Mouse (Mus musculus): ENCODE measurements around the gene Btnl10. TPM values are rescaled to one million over a fixed set of nuclear protein-coding genes. Genes with fewer than 3 reads are reported as not detected.

Btnl10 gene
- polyA plus RNA-seq (2012; rRNA removed) (0.04 and 0.05 TPM in 2 replicates), polyA plus RNA-seq (2014; fragmentation: Nextera tagmentation; extraction: Ambion mirVana) (not detected in 2 replicates)

DNA sequence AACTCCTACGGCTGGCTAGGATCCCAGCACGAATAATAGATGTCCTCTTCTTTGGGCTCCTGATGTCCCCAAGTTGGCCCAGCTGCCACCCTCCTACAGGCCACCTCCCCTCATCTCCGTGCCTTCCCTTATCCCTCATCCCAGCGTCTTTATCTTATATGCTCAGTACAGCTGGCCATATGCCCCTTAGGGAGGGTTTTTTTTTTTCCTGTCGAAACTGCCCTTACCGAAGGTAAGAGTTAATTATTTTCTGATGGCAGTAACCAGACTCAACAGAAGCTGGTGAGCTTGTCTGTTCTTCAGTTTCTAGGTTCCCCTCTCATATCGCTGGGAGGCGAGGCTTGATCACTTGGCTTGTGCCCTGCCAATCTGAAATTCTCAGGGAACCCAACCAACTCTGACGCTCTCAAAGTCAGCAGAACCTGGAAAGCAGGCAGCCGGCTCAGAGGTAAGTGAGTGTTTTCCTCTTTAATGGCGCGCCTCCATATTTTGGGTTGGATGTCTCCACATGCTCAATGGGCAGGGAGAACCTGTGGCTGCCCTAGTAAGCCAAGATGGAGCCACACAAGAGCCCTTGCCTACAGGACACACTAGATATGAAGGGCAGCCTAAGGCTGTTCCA, at the start of gene Btnl10:
Gene Btnl10, plus strand, starts transcription at position 164 of the 622 bp plus-strand sequence.
- H3K9me3 ChIP-seq (ENCODE audit: control insufficient read depth, low read length) = no peaks in the 10 kb centered on the region
- ATAC-seq (ENCODE audit: low FRiP score, low read depth) (no peak), DNase-seq (ENCODE audit: low spot score) (no peak)
- H3K4me3 ChIP-seq (replicated peaks; ENCODE audit: low read length) = no peak within 1 kb of the TSS
- no peak within 1 kb of the TSS for H3K9ac ChIP-seq (ENCODE audit: low read depth, low read length, severe bottlenecking)
- H3K4me1 ChIP-seq (ENCODE audit: control insufficient read depth, insufficient read depth, low read length) = no peaks in the 10 kb centered on the region
- WGBS = 71% methylated on average over 12 of the region's 12 CpGs
- no peak for TF ChIP-seq POLR2A (IDR thresholded peaks at IDR 0.05; ENCODE audit: borderline replicate concordance, extremely low read depth, insufficient read depth, insufficient read length)
- H3K36me3 ChIP-seq (ENCODE audit: control insufficient read depth, insufficient read depth, low read length) = no peaks in the 10 kb centered on the region
- no peak within 1 kb of the TSS for H3K27ac ChIP-seq (replicated peaks; ENCODE audit: low read depth, low read length)
- H3K27me3 ChIP-seq (ENCODE audit: control insufficient read depth, insufficient read depth, low read length) = no peaks in the 10 kb centered on the region
- no peak within 1 kb of the TSS for H3K4me2 ChIP-seq (replicated peaks; ENCODE audit: low read depth, low read length, severe bottlenecking)

DNA sequence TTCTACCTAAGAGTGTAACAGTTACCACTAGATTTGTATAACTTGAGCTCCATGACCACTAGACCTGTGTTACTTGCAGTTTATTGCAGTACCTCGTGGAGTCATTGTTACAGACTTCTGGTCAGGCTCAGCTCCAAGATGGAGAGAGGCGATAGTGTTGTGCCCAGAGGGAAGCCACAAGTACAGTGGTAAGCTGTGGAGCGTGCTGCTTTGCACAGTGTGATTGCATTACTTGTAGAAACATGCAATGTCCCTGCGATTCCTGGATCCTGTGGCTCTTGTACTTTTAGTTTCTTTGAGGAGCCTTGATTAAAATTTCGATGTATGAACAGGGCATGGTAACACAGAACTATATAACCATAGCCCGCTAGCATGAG, 49.8 kb upstream of the Btnl10 start:
- H3K36me3 ChIP-seq (ENCODE audit: control insufficient read depth, insufficient read depth, low read length) = 0 out of 2 replicates have a peak, but pooled peaks cover 5% of the 10 kb centered on the region
- no peak overlapping the region for H3K27ac ChIP-seq (replicated peaks; ENCODE audit: low read depth, low read length)
- WGBS = 71% methylated on average over 6 of the region's 6 CpGs
- no peaks in the 10 kb centered on the region for H3K9me3 ChIP-seq (ENCODE audit: control insufficient read depth, low read length)
- H3K4me2 ChIP-seq (replicated peaks; ENCODE audit: low read depth, low read length, severe bottlenecking) = peak overlapping the region; percentile 54
- H3K4me3 ChIP-seq (replicated peaks; ENCODE audit: low read length) = peak overlapping the region; percentile 63
- ATAC-seq (ENCODE audit: low FRiP score, low read depth) = no peak
- no peak for DNase-seq (ENCODE audit: low spot score)
- peak overlapping the region; percentile 79 for H3K9ac ChIP-seq (ENCODE audit: low read depth, low read length, severe bottlenecking)
- H3K27me3 ChIP-seq (ENCODE audit: control insufficient read depth, insufficient read depth, low read length) = no peaks in the 10 kb centered on the region
- H3K4me1 ChIP-seq (ENCODE audit: control insufficient read depth, insufficient read depth, low read length) = peaks cover 8% of the 10 kb centered on the region; the same call in 1 of the 2 replicates
- TF ChIP-seq POLR2A (IDR thresholded peaks at IDR 0.05; ENCODE audit: borderline replicate concordance, extremely low read depth, insufficient read depth, insufficient read length) = no peak

DNA sequence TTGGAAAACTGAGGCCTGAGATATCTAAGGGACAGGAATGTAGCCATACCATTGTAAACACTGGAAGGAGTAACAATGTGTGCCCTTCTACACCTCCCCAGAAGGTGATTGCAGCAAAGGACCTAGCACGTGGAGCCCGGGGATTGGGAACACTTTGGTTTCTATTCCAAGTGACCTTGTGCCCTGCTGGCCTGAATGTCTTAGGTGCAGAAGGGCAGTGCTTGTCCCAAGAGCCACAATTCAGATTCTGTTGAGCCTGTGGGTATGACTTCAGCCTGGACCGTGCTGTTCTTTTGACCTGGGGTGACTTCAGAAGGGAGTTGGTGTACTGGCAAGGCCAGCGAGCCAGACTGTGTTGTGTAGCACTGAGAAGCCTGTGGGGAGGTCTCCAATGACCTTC, 46.7 kb upstream of the Btnl10 start:
- DNase-seq (ENCODE audit: low spot score) (no peak), ATAC-seq (ENCODE audit: low FRiP score, low read depth) (no peak)
- Histone ChIP-seq H3K4me1 (ENCODE audit: control insufficient read depth, insufficient read depth, low read length) (peaks cover 8% of the 10 kb centered on the region; the same call in 1 of the 2 replicates), H3K36me3 (ENCODE audit: control insufficient read depth, insufficient read depth, low read length) (peaks cover 10% of the 10 kb centered on the region; the same call in 1 of the 2 replicates), H3K27me3 (ENCODE audit: control insufficient read depth, insufficient read depth, low read length) (no peaks in the 10 kb centered on the region), H3K4me3 (replicated peaks; ENCODE audit: low read length) (no peak overlapping the region), H3K4me2 (replicated peaks; ENCODE audit: low read depth, low read length, severe bottlenecking) (no peak overlapping the region), H3K9ac (ENCODE audit: low read depth, low read length, severe bottlenecking) (no peak overlapping the region), H3K27ac (replicated peaks; ENCODE audit: low read depth, low read length) (no peak overlapping the region), H3K9me3 (ENCODE audit: control insufficient read depth, low read length) (no peaks in the 10 kb centered on the region)
- no peak for TF ChIP-seq POLR2A (IDR thresholded peaks at IDR 0.05; ENCODE audit: borderline replicate concordance, extremely low read depth, insufficient read depth, insufficient read length)
- WGBS = 78% methylated on average over 4 of the region's 4 CpGs

DNA sequence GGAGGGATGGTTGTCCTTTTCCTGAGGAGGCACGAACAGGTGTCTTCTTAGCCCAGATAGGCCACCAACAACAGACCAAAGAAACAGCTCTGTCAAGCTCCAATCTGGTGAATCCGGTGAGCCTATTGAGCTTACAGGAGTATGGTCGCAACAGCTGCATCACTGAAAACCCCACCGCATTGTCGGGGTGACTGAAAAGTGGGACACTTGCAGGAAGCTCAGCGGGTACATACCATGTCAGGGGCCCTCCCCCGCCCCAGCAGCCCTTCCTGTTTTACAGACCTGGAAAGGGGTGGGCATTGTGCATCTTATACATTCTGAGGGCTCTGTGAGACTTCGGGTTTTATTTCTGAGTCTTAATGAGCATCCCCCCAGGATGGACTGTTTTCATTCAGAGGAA, 34.0 kb upstream of the Btnl10 start:
- H3K4me3 ChIP-seq (replicated peaks; ENCODE audit: low read length) = no peak overlapping the region
- WGBS = 78% methylated on average over 8 of the region's 8 CpGs
- H3K4me1 ChIP-seq (ENCODE audit: control insufficient read depth, insufficient read depth, low read length) = no peaks in the 10 kb centered on the region
- DNase-seq (ENCODE audit: low spot score) (no peak), ATAC-seq (ENCODE audit: low FRiP score, low read depth) (no peak)
- no peak overlapping the region for H3K27ac ChIP-seq (replicated peaks; ENCODE audit: low read depth, low read length)
- H3K9ac ChIP-seq (ENCODE audit: low read depth, low read length, severe bottlenecking) = no peak overlapping the region
- TF ChIP-seq POLR2A (IDR thresholded peaks at IDR 0.05; ENCODE audit: borderline replicate concordance, extremely low read depth, insufficient read depth, insufficient read length) = no peak
- no peaks in the 10 kb centered on the region for H3K9me3 ChIP-seq (ENCODE audit: control insufficient read depth, low read length)
- peaks cover 32% of the 10 kb centered on the region for H3K36me3 ChIP-seq (ENCODE audit: control insufficient read depth, insufficient read depth, low read length)
- no peak overlapping the region for H3K4me2 ChIP-seq (replicated peaks; ENCODE audit: low read depth, low read length, severe bottlenecking)
- H3K27me3 ChIP-seq (ENCODE audit: control insufficient read depth, insufficient read depth, low read length) = no peaks in the 10 kb centered on the region

DNA sequence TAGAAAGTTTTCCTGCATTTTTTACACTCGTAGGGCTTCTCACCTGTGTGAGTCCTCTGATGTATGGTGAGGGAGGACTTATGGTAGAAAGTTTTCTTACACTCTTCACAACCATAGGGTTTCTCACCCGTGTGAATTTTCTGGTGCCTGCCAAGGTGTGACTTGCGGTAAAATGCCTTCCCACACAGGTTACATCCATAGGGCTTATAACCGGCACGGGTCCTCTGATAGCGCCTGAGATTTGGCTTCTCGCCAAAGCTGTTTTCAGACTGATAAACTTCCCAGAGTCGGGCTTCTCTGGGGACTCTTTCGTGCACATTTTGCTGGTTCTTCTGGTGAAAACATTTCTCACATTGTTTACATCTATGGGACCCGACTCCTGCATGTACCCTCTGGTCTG, 27.2 kb upstream of the Btnl10 start:
- H3K4me2 ChIP-seq (replicated peaks; ENCODE audit: low read depth, low read length, severe bottlenecking) = no peak overlapping the region
- ATAC-seq (ENCODE audit: low FRiP score, low read depth) = no peak
- no peak overlapping the region for H3K9ac ChIP-seq (ENCODE audit: low read depth, low read length, severe bottlenecking)
- H3K9me3 ChIP-seq (ENCODE audit: control insufficient read depth, low read length) = no peaks in the 10 kb centered on the region
- no peak for DNase-seq (ENCODE audit: low spot score)
- H3K4me3 ChIP-seq (replicated peaks; ENCODE audit: low read length) = no peak overlapping the region
- no peak overlapping the region for H3K27ac ChIP-seq (replicated peaks; ENCODE audit: low read depth, low read length)
- no peaks in the 10 kb centered on the region for H3K4me1 ChIP-seq (ENCODE audit: control insufficient read depth, insufficient read depth, low read length)
- H3K36me3 ChIP-seq (ENCODE audit: control insufficient read depth, insufficient read depth, low read length) = peaks cover 46% of the 10 kb centered on the region
- H3K27me3 ChIP-seq (ENCODE audit: control insufficient read depth, insufficient read depth, low read length) = no peaks in the 10 kb centered on the region
- 93% methylated on average over 10 of the region's 10 CpGs for WGBS
- no peak for TF ChIP-seq POLR2A (IDR thresholded peaks at IDR 0.05; ENCODE audit: borderline replicate concordance, extremely low read depth, insufficient read depth, insufficient read length)

Data from limb, embryonic 14.5 days (tissue).